Mouse (Mus musculus) heart, adult 18-20 months (tissue): ENCODE measurements around the gene Scn2a. TPM values are rescaled to one million over a fixed set of nuclear protein-coding genes. Genes with fewer than 3 reads are reported as not detected.
A peak's percentile ranks its signal among the peaks of the same experiment; 100 is the strongest.

ENCODE experiments used
- DNase-seq, 2 experiments: peaks; one replicate each; pipeline ENCODE4 v3.0.0; 2021 to 2022; ENCODE audit warnings: mixed read lengths in 1 of 2
- long read RNA-seq, 2 experiments: library from polyadenylated mRNA; stranded (forward); transcript quantifications; one replicate each; pipeline ENCODE4 v2.0.0; 2021
- total RNA-seq, 2 experiments: library from RNA; stranded (reverse); gene quantifications; 2 replicates each; pipeline ENCODE4 v1.2.3; 2021

Gene Scn2a
- total RNA-seq = under 1 TPM; 0.28 to 0.30 TPM
- long read RNA-seq, experiment 1 = 0 reads
- long read RNA-seq, experiment 2 = 0 reads

DNA sequence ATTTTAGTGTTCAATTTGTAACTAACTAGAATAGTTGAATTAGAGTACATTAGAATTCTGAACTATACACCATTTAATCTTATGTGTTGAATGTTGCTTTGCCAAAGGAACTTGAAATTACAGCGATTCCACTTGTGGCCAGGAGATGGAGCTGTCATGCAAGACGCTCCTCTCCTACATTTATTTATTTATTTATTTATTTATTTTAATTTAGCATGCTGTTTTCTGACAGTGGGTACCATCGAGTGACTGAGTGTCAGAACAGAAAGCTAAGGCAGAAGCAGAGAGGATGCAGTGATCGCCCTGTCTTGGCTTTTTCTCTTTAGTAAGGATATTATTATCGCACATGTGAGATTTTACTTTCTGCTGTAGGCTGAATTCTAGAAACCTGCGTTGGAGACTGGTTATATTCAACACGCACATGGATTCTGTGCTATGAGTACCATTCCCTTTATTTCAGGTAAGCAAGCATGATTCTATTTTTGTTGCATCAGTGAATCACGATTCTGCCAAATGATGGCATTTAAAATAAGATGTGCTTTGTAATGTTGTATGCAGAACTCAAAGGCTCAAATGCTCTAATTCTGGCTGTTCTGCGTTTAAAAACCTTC is at the start of gene Scn2a:
Gene Scn2a, plus strand, starts transcription at position 216 of the 611 bp plus-strand sequence.
- DNase-seq = peak; percentile 5 to 19

DNA sequence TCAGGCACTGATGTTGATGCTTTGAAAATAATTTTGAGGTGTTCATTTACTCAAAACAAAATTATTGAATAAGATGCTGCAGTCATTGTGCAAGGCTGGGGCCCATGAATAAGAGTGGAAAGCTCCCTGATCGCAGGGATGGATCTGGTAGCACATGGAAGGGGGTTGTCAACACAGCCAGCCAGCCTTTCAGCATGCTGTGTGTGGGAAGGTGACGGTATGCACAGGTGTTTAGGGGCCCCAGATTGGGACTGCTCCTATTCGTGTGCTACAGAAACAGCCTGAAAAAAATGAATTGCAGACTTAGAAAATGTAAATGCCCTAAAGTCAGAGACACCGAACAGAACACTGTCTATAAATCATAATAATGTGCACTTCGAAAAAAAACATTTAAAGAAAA is 32.9 kb upstream of the Scn2a start:
- no peak for DNase-seq

DNA sequence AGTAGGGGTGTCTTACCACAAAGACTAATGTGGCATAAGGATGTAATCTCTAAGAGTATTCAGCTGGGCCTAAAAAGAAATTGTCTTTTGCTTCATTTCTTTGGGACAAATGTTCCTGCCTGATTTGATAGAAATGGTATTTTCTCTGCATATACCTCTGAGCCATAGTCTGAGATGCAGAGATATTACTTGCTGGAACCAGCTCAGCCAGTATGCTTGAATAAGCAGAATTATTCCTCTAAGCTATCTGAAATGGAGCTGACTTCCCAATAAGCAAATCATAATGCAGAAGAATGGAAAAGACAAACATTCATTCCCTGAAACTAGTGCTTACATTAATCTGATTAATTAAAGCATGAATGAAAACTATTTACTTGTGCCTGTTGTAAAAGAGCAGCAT is 12.8 kb upstream of the Scn2a start:
- no peak for DNase-seq

DNA sequence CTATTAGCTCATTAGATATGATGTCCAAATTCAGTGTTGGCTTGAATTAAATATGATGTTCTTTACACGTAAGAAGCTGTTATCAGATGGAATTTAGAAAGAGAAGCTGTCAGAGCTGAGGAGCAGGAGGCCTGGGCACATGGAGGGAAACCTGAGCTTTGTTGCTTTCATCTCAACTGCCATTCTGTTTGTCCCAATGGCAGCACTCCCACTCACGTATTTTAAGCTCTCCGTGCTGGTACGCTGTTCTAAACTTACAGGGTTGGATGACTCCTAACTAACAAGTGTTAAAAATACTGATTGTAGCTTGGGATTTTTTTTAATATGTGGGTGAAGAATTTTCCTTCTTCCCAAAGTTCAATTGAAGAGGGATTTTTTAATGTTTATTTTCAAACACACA is 8.7 kb upstream of the Scn2a start:
- DNase-seq = no peak

DNA sequence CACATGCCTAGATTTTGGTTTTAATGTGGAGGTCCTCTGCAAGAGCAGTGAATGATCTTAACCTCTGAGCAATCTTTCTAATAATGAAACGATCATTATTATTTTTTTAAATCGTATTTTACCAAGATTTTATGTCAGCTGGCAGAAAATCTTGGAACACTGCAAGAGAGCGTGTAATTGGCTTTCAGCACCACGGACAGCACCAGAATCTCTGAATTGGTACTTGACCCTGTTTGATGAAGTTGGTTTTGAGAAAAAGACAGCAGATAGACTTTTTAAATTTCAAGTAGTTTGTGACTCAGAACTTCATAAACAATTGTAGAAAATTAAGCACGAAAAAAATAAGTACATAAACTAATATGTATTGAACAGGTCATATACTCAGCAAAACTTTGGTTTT is 790 bp upstream of the Scn2a start:
- DNase-seq = peak in 1 of 2 experiments; percentile 38

DNA sequence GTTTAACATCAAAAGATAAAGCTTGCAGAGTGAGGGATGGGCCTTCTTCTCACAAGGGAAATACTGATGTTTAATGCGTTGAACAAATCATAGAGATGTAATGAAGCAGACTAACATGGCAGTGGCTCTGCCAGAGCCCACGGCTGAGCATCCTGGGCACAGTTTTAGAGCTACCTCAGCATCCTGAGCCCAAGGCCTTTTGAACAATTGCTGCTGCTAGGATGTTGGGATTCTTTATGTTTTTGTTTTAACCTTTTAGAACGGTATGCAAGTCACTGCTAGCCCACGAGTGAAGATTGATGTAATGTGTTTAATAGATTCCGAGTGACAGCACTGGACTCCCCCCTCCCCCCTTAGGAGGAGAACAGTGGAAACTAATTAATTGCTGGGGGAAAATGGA is 683 bp downstream of the Scn2a start:
- no peak for DNase-seq

DNA sequence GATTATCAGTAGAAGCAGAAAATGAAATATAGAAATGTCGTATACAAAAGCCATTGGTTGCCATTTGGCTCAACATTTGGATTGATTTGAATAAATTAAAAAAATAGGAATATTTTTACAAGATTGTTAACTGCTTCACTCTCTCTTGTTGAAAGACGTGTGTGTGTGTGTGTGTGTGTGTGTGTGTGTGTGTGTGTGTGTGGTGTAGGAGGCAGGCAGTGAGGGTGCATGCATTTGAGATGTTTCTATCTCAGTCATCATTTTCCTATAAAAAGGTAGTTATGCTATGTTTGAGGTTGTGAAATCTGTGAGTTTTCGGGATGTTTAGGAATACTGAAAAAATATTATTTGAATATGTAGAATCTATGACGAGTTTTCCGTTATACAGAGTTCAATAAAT is 1.3 kb downstream of the Scn2a start:
- no peak for DNase-seq

DNA sequence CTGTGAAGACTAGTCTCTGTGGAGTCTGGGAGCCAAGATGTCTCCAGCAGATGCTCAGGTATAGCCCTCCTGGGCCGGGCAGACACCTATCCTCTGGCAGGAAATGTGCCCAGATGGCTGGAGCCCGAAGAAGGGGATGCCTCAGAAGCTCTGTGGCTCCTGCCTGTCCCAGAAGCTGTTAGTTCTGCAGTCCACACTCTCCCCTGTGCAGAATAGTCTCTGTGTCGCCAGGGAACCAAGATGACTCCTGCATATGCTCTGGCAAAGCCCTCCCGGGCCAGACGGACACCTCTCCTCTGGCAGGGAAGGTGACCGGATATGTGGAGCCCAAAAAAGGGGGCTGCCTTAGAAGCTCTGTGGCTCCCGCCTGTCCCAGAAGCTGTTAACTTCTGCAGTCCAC is 32.1 kb downstream of the Scn2a start:
- DNase-seq = no peak

DNA sequence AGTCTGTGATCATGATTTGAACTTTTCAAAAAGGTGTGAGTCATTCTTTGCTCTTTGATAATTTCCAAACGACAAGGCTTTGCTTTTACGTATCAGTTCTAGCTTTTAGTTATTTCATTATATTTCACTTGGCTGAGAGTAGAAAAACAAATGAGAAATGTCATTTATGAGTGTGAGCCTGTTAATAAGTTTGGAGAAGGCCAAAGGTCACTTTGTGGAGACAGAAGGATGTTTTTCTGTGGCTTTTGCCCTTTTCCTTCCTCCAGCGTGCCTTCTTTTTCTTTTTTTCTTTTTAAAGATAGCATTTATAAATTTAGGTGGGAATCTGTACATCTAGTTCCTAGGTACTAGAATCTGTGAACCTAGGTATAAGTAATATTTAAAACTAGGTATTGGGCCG is 36.5 kb downstream of the Scn2a start:
- no peak for DNase-seq

DNA sequence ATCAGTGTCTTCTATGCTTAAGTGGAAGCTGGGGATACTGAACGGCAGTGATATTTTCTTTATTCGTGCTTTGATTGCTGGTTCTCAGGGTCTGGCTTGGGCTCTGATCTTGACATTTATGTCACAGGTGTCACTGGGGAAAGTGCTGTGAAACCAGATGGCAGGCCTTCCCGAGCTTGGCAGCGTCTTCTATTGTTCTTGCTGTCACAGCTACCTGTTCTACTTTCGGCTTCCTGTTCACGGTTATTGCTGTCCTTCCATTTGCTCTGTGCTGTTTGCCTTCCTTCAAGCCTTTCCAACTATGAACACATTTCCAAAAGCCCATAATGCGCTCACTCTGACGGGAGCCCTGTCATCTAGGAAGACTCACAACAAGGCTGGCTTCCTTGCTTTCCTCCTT is 37.9 kb downstream of the Scn2a start:
- DNase-seq = no peak

DNA sequence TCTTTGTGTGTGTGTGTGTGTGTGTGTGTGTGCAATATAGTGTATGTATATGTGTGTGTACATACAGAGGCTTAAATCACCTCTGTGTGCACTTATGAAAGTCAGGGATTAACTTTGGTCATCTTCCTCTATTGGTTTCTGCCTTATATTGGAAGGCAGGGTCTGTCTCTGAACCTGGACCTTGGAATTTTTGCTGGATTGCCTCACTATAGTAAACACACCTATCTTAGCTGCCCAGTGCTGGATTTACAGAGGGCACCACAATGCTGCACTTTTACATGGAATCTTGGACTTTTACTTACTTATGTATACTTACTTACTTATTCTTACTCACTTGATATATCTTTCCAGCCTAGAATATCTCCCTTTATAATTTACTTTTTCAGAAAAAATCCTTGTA is 43.3 kb downstream of the Scn2a start:
- no peak for DNase-seq

DNA sequence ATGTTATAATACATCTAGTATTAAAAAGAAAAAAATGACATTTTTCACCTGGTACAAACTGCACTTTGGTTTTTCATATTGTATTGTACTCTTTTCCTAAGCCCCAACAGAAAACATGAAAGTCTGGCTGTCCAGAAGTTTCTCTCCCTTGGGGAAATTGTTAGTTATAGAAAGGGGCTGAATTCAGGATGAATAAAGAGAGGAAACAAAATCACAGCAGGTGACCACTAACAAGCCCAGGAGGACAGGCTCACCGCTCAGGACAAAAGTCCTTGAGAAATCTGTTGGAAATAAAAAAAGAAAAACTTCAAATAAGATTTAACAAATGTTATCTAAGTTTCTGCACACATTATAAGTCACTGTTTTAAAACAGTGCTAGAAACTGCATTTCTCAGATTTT is 43.9 kb downstream of the Scn2a start:
- no peak for DNase-seq

DNA sequence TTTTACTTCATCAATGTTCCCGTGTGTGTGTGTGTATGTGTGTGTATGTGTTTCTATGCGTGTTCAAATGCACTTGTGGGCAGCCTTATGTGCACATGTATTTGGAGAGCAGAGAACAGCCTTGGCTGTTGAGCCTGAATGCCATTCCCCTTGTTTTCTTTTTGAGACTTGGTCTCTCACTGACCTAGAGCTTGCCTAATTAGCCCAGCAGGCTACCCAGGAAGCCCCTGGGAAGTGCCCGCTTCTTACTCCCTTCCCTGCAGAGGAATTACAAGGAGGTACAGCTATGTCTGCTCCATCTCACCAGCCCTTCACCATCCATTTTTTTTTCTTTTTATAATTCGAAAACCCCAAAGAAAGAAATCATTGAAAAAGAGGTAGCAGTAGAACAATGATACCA is 44.6 kb downstream of the Scn2a start:
- DNase-seq = no peak

DNA sequence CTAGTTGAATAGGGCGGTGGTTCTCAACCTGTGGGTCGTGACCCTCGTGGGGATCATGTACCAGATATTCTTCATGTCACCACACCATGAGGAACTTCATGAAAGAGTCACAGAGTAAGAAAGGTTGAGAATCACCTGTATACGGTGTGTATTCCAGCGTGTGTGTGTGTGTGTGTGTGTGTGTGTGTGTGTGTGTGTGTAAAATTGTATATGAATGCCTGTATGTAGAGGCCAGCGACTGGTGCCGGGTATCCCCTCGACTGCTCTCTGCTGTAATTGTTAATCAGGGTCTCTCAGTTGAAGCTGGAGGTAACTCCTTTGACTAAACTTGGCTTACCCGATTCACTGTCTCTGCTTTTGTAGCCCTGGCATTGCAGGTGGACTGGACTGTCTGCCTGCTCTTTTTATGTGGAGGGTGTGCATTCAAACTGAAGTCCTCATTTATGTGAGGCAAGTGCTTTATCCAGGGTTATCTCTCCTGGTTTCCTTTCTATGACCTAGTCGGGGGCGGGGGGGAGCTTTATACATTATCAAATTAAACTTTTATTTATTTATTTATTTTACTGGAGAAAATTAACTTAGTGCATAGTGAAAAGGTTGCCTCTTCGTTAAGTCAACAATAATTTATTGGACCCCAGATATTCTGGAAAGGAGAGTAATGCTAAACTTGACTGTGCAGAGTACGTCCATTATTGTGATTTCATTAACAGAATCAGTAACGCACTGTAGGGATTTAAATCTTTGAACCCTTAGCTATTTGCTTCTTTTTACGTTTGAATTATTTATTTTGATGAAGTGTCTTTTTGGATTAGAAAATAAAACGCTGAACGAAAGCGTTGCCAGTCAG is 47.2 kb downstream of the Scn2a start:
- DNase-seq = no peak

DNA sequence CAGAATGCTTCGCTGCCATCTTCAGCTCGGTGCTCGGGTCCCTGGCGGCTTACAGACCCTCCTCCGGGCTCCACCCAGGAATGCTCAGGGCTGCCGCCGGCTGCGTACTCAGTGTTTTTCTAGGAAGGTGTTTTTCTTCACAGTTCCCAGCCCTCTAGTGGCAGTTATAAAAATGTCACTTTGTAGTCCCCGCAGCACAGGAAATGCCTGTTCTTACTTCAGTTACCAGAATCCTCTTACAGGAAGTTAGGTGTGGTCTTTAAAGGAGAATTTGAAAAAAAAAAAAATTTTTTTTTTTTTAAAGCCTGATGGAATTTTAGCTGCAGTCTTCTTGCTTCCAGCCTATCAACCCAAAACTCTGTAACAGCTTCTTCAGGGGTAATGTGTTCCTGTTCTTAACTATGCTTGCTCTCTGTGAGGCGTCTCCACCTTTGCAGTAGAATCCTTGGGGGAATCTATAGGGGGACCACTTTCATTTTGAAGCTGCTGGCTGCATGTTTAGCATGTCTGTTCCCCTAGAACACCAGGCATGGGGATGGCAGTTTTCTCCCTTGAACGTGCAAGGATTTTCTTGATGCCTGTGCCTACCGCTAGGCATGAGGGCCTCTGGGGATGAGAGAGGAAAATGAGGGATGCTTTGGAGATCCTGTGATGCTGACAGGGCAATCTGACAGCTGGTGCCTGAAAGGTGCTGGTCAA is 48.0 kb downstream of the Scn2a start:
- peak; percentile 69 to 80 for DNase-seq

DNA sequence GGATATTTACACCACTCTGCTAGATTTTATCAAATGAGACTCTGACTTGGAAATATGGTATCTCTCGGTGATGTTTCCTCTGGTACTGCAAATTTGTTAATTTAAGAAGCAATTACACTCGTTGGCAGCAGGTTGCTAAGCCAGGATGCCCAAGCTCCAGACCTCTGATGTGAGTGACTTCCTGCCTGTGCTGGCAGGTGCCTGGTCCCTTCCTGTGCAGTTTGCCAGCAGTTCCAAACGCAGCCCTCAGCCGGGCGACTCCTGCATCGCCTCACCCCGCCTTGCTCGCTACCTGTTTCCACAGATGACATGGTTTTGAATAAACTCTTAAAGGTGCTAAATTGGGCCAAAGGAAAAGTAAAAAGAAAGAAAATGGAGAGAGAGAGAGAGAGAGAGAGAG is 49.0 kb downstream of the Scn2a start:
- no peak for DNase-seq

DNA sequence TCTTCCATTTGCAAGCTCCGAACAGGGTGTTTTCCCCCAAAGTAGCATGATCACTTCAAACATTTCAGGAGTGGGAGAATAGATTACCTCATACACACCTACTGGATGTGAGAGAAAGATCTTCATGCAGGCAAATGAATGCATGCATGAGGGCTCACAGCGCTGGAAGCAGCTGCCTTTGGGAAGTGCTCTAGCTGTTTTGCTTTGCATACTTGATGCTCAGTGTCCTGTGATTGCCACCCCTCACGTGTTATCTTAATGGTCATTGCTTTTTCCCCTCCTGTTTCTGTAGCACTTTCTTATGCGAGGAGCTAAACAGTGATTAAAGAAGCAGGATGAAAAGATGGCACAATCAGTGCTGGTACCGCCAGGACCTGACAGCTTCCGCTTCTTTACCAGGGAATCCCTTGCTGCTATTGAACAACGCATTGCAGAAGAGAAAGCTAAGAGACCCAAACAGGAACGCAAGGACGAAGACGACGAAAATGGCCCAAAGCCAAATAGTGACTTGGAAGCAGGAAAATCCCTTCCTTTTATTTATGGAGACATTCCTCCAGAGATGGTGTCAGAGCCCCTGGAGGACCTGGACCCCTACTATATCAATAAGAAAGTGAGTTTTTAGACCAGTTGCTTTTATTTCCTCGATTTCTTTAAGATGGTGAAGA is 49.7 kb downstream of the Scn2a start:
- DNase-seq = no peak

DNA sequence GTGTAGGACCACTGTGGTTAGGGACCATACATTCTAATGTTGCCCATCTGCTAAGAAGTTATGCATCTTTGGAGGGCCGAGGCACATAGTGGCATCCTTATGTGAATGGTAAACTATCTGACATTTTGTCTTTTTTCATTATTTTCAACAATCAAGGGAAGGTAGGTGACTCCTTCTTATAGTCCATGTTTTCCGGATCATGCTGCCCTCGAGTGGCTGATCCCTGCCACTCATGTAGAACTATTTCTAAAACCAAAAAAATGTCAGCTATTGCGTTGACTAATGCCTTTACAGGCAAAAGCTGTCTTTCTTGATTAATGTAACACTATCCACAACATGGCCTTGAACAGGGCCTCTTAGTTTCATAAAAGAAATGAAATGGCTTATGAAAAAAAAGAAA is 59.0 kb downstream of the Scn2a start:
- DNase-seq = no peak

DNA sequence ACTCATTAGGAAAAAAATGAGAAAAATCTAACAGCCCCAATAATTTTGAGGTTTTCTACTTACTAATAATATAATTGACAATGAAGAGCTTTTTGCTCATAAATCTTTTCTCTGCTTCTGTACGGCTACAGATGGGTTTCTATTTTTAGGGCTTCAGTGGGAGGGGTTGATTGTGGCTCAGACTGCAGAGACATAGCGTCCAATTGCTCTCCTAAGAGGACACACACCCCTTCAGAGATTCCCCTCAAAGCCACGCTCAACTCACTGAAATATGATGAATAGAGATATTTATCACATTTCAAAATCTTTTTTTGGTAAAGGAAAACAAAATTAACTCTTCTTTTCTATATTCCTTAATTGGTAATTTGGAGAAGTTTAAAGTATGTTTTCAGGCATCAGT is 64.6 kb downstream of the Scn2a start:
- no peak for DNase-seq

DNA sequence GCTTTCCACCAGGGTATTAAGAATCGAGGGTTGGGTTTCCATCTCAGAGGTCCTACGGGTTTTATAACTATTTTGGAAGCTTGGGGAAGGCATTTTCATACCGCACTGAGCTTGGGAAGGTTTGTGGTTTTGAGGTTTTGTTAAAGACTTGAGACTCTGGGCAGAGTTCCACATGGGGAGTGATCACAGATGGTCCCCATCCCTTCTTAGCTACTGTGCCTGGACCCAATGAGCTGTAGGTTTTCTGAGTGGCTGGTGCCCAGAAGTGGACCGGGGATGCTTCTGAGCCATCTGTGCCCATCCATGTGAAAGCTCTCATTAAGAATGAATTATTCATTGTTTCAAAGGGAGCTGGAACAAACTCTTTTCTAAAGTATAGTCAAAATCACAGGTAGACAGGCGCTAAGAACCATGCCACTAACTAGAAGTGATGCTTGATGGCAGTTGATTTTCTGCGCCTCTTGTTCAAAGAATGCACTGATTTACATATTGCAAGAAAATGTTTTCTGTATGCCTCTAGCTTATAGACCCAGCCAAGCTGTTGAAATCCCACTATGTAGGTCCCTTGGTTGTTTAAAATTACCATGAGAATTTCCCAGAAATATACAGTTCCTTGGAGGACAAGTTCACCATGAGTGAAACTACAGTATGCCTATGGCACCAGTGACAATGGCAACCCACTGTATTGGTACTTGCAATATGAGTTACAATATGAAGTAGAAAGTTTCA is 70.0 kb downstream of the Scn2a start:
- no peak for DNase-seq

DNA sequence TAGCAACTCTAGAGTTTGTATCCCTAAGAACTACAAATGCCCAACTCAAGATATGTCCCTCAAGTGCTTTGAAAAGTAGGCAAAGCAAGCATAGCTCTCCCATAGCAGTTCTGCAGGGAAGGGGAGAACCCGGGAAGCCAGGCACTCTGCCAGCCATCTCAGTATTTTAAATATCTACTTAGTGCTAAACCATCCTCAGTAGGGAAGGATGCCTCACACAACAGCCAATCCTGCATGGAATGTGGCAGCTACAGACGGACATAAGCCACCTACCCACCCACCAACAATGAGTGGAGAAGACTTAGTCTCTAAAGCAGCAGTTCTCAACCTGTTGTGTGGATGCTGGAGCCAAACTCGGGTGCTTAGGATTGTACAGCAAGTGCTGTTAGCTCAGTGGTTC is 73.9 kb downstream of the Scn2a start:
- no peak for DNase-seq

DNA sequence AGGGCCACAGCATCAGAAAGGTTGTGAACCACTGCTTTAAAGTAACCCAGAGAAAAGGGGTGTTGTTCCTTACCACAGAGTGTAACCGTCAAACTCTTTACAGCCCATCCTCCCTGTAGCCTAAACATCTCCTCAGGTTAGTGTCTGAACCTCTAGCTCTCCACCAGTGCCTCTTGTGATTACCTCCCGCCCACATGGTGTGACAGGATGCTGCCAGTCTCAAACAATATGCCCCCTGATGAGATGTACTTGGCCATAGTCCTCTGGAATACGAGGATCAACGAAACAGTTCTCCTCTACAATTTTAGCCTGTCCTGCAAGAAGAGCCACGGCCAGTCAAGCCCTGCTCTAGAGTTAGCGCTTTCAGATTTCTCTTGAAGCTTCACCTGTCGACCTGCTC is 74.5 kb downstream of the Scn2a start:
- no peak for DNase-seq
